Mouse (Mus musculus): ENCODE results near the gene Ncstn.

DNA sequence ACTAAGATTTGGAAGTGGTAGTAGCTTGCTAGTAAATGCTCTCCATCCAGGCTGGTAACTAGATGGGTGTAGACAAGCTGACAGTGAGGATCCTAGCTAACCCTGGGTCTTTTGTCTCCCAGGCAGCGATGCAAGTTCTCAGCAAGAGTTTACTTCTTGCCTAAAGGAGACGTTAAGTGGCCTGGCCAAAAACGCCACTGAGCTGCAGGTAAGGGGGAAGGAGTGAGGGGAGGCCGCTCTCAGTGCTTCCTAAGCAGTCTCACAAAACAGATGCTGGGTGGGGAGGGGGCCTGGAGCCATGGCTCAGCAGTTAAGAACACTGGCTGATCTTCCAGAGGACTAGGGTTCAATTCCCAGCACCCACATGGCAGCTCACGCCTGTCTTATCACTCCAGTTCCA, 47.2 kb upstream of the Ncstn start:
- TF ChIP-seq E2F4 (IDR thresholded peaks at IDR 0.05; ENCODE audit: insufficient replicate concordance, low read depth, low read length) (no peak), CTCF (conservative IDR thresholded peaks at IDR 0.05 in 1 of 2, IDR thresholded peaks at IDR 0.05 in 1 of 2; ENCODE audit: low read depth in 2 of 2, low read length in 2 of 2) (no peak), TCF12 (IDR thresholded peaks at IDR 0.05; ENCODE audit: low read depth, low read length) (no peak), POLR2A (IDR thresholded peaks at IDR 0.05; ENCODE audit: low read depth, low read length) (no peak), CHD2 (IDR thresholded peaks at IDR 0.05; ENCODE audit: low read length) (no peak), NRF1 (IDR thresholded peaks at IDR 0.05; ENCODE audit: low read depth, low read length) (no peak)

Measured in CH12.LX (cell line).